Mouse (Mus musculus): ENCODE results near the gene Arid4b. TPM values are rescaled to one million over a fixed set of nuclear protein-coding genes. Genes with fewer than 3 reads are reported as not detected.
A peak's percentile ranks its signal among the peaks of the same experiment; 100 is the strongest.
"Not testable (repeated sequence)": the region's sequence is repeated elsewhere in the genome, so short reads cannot be mapped to it uniquely, and the experiment has no call there.

Gene Arid4b
- polyA plus RNA-seq, 1 experiment from 2014 or later, result 50.0 TPM

DNA sequence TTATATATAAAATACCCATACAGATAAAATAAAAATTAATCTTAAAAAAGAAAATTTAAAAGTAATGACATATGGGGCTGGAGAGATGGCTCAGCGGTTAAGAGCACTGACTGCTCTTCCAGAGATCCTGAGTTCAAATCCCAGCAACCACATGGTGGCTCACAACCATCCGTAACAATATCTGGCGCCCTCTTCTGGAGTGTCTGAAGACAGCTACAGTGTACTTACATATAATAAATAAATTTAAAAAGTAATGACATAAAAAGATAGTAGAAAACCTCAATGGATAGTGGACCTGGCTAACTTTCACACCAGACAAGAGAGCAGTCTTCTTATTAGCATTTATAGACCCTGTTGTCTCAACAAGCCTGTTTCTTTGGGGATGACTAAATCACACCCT, 27.7 kb upstream of the Arid4b start:
- not testable (repeated sequence) for H3K27me3 ChIP-seq (replicated peaks); H3K9ac ChIP-seq; H3K4me2 ChIP-seq; H3K4me3 ChIP-seq; H3K36me3 ChIP-seq; H3K9me3 ChIP-seq (replicated peaks); ATAC-seq (ENCODE audit: insufficient number of reproducible peaks, low FRiP score); H3K27ac ChIP-seq (ENCODE audit: poor library complexity, severe bottlenecking)
- H3K4me1 ChIP-seq (replicated peaks), result peaks cover 12% of the 10 kb centered on the region
- WGBS, result 88% methylated on average over 3 of the region's 3 CpGs

DNA sequence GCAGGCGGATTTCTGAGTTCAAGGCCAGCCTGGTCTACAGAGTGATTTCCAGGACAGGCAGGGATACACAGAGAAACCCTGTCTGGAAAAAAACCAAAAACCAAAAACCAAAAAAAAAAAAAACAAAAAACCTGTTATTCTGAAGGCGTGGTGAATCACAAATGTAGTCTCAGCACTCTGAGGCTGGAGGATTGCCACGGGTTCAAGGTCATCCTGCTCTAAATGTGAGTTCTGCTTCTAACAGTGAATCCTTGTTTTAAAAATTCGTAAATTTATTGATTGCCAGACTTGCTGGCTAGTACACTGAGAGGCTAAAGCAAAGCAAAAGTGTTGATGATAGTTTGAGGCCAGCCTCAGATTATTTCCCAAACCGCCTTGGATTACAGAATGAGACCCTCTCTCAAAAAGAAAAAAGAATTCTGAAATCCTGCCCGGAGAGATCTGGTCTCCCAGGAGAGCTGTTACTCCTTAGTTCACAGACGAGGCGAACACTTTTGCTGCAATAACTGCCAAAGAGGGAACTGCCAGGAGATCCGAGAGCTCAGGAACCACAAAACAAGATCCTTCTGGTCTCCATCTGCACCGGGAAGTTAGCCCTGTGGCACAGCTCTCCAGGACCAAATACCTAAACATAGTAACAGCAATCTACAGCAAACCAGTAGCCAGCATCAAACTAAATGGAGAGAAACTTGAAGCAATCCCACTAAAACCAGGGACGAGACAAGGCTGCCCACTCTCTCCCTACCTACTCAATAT, 27.0 kb upstream of the Arid4b start:
- H3K36me3 ChIP-seq, result peaks cover 5% of the 10 kb centered on the region; the same call in 1 of the 2 replicates
- H3K9me3 ChIP-seq (replicated peaks), result no peaks in the 10 kb centered on the region
- peaks cover 15% of the 10 kb centered on the region for H3K4me1 ChIP-seq (replicated peaks)
- ATAC-seq (ENCODE audit: insufficient number of reproducible peaks, low FRiP score), result no peak
- H3K4me2 ChIP-seq, result no peak overlapping the region
- WGBS, result 93% methylated on average over 11 of the region's 11 CpGs
- H3K9ac ChIP-seq, result no peak overlapping the region
- H3K27ac ChIP-seq (ENCODE audit: poor library complexity, severe bottlenecking), result no peak overlapping the region
- no peaks in the 10 kb centered on the region for H3K27me3 ChIP-seq (replicated peaks)
- H3K4me3 ChIP-seq, result no peak overlapping the region

DNA sequence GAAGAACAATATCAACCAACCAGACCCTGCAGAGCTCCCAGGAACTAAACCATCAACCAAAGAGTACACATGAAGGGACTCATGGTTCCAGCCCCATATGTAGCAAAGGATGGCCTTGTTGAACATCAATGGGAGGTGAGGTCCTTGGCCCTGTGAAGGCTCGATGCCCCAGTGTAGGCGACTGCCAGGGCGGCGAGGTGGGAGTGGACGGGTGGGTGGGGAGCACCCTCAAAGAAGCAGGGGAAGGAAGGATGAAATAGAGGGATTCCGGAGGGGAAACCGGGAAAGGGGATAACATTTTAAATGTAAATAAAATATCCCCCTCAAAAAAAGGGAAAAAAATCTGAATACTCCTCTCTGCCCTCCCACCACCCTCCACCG, 24.1 kb upstream of the Arid4b start:
- no peaks in the 10 kb centered on the region for H3K9me3 ChIP-seq (replicated peaks)
- no peak for ATAC-seq (ENCODE audit: insufficient number of reproducible peaks, low FRiP score)
- H3K27me3 ChIP-seq (replicated peaks), result no peaks in the 10 kb centered on the region
- WGBS, result 5% methylated on average over 8 of the region's 8 CpGs
- H3K27ac ChIP-seq (ENCODE audit: poor library complexity, severe bottlenecking), result peak overlapping the region; percentile 97
- H3K4me1 ChIP-seq (replicated peaks), result peaks cover 15% of the 10 kb centered on the region
- H3K36me3 ChIP-seq, result no peaks in the 10 kb centered on the region; the same call in 1 of the 2 replicates
- H3K4me3 ChIP-seq, result peak overlapping the region; percentile 84
- H3K9ac ChIP-seq, result peak overlapping the region; percentile 90
- H3K4me2 ChIP-seq, result peak overlapping the region; percentile 98

DNA sequence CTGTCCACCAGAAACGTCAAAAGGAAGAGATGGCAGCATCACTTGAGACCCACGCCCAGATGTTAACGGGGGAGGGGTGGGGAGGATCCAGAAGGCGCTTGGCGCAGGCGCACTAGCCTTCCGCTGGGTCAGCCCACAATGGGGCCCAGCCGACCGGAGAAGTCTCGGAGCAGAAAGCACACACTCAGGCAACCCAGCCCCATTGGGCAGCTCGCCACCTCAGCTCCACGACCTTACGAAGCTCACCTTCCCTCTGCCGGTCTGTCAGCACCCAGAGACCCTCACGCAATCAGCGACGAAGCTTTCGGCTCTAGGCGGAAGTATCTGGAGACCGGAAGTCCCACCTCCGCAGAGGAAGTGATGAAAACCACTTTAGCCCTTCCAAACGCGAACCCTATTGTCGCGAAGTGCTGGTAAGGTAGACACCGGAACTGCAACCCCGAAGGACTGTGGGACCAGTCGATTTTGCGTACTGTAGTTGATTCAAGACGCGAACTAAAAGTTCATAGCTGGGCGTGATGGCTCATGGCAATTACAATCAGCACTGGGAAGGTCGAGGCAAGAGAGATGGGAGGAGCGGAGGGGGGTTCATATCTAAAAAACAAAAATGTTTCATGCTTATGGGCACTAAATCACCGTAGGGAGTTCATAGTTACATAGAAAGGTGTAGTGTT, 23.6 kb upstream of the Arid4b start, which contains the start of gene Tbce:
Gene Tbce (minus strand): TSS at position 347 of the 674 bp plus-strand sequence.
- peak within 1 kb of the TSS; percentile 90 for H3K9ac ChIP-seq
- peaks cover 12% of the 10 kb centered on the region for H3K4me1 ChIP-seq (replicated peaks)
- H3K27ac ChIP-seq (ENCODE audit: poor library complexity, severe bottlenecking), result peak within 1 kb of the TSS; percentile 97
- H3K27me3 ChIP-seq (replicated peaks), result no peaks in the 10 kb centered on the region
- H3K36me3 ChIP-seq, result no peaks in the 10 kb centered on the region; the same call in 1 of the 2 replicates
- no peaks in the 10 kb centered on the region for H3K9me3 ChIP-seq (replicated peaks)
- WGBS, result under 1% methylated on average over 35 of the region's 35 CpGs
- H3K4me2 ChIP-seq, result peak within 1 kb of the TSS; percentile 98
- peak within 1 kb of the TSS; percentile 84 for H3K4me3 ChIP-seq
- peak; percentile 95 for ATAC-seq (ENCODE audit: insufficient number of reproducible peaks, low FRiP score)

DNA sequence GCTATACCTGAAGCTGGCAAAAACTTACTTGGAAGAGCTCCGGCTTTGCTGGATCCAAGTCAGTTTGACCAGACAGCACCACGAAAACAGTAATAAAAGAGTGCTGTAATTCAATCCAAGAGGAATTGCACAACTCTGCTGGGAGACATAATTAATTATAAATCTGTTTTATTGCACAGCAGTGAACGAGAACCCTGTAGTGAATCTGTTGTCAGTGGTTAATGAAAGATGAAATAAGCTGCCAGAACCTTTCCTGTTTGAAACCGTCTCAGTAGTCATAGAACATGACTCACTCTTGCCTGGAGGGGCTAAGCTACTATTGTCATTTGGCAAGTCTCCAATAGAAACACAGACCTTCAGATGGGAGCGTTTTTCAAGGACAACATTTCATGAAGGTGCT, 22.8 kb upstream of the Arid4b start:
- peaks cover 12% of the 10 kb centered on the region for H3K4me1 ChIP-seq (replicated peaks)
- H3K9me3 ChIP-seq (replicated peaks), result no peaks in the 10 kb centered on the region
- H3K27me3 ChIP-seq (replicated peaks), result no peaks in the 10 kb centered on the region
- no peaks in the 10 kb centered on the region; the same call in 1 of the 2 replicates for H3K36me3 ChIP-seq
- H3K9ac ChIP-seq, result peak overlapping the region; percentile 90; the same call in 1 of the 2 replicates
- H3K27ac ChIP-seq (ENCODE audit: poor library complexity, severe bottlenecking), result peak overlapping the region; percentile 97
- ATAC-seq (ENCODE audit: insufficient number of reproducible peaks, low FRiP score), result no peak
- peak overlapping the region; percentile 84 for H3K4me3 ChIP-seq
- H3K4me2 ChIP-seq, result peak overlapping the region; percentile 98
- WGBS, result 44% methylated on average over 5 of the region's 5 CpGs

DNA sequence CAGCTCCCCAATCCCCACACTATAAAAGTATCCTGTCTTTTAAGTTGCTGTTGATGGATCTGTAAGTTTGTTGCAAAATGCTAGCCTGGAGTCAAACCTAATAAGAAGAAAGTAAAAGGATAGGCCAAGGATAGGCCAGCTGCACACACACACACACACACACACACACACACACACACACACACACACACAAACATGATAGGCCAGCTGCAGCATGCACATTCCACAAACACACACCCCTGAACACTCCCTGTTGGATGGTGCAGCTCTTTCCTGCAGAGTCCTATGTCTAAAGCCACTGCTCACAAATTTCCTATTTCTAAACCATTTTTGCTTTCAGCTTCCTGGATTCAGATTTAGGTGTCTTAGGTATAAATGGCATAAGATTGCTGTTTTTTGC, 19.2 kb upstream of the Arid4b start:
- no peak for ATAC-seq (ENCODE audit: insufficient number of reproducible peaks, low FRiP score)
- peaks cover 8% of the 10 kb centered on the region for H3K4me1 ChIP-seq (replicated peaks)
- H3K4me2 ChIP-seq, result no peak overlapping the region
- no peak overlapping the region for H3K9ac ChIP-seq
- H3K27ac ChIP-seq (ENCODE audit: poor library complexity, severe bottlenecking), result no peak overlapping the region
- no peak overlapping the region for H3K4me3 ChIP-seq
- no peaks in the 10 kb centered on the region for H3K9me3 ChIP-seq (replicated peaks)
- no peaks in the 10 kb centered on the region for H3K27me3 ChIP-seq (replicated peaks)
- H3K36me3 ChIP-seq, result peaks cover 24% of the 10 kb centered on the region

DNA sequence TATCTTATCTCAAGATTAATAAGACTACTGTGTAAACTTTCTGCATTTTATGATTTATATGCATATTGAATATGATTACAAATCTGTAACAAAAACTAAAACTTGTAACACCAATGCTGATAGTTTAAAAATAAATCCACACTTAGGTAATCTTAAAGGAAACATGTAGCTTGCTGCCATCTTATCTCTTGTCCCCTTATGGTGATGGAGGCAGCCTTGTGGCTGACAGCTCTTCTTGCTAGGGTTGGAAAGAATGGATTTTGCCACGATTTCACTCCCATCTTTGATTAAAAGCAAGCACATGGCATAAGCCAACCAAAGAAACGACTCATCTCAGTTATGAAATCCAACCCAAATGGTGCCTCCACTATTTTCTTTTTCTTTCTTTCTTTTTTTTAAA, 18.5 kb upstream of the Arid4b start:
- Histone ChIP-seq H3K36me3 (peaks cover 31% of the 10 kb centered on the region), H3K9ac (no peak overlapping the region), H3K4me3 (no peak overlapping the region)

DNA sequence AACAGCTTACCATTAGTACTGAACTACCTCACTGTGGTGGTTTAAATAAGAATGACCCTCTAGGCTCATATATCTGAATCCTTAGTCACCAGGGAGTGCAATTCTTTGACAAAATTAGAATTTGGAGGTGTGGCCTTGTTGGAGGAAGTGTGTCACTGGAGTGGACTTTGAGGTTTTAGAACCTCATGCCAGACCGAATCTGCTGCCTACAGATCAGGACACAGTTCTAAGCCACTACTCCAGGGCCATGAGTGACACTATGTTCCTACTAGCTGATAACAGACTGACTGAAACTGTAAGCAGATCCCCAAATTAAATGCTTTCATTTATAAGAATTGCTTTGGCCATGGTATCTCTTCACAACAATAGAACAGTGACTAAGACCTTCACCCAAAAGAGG, 13.2 kb upstream of the Arid4b start:
- H3K9me3 ChIP-seq (replicated peaks), result no peaks in the 10 kb centered on the region
- 79% methylated on average over 1 of the region's 1 CpGs for WGBS
- no peaks in the 10 kb centered on the region for H3K27me3 ChIP-seq (replicated peaks)
- H3K27ac ChIP-seq (ENCODE audit: poor library complexity, severe bottlenecking), result no peak overlapping the region
- H3K36me3 ChIP-seq, result peaks cover 75% of the 10 kb centered on the region
- no peak overlapping the region for H3K4me3 ChIP-seq
- H3K4me1 ChIP-seq (replicated peaks), result no peaks in the 10 kb centered on the region
- no peak for ATAC-seq (ENCODE audit: insufficient number of reproducible peaks, low FRiP score)
- no peak overlapping the region for H3K4me2 ChIP-seq
- H3K9ac ChIP-seq, result no peak overlapping the region

More for the DNA sequence above, 18.5 kb upstream of the Arid4b start:
- H3K4me1 ChIP-seq (replicated peaks), result peaks cover 7% of the 10 kb centered on the region
- no peaks in the 10 kb centered on the region for H3K9me3 ChIP-seq (replicated peaks)
- ATAC-seq (ENCODE audit: insufficient number of reproducible peaks, low FRiP score), result no peak
- no peak overlapping the region for H3K4me2 ChIP-seq
- no peaks in the 10 kb centered on the region for H3K27me3 ChIP-seq (replicated peaks)
- H3K27ac ChIP-seq (ENCODE audit: poor library complexity, severe bottlenecking), result no peak overlapping the region
- 59% methylated on average over 2 of the region's 2 CpGs for WGBS

DNA sequence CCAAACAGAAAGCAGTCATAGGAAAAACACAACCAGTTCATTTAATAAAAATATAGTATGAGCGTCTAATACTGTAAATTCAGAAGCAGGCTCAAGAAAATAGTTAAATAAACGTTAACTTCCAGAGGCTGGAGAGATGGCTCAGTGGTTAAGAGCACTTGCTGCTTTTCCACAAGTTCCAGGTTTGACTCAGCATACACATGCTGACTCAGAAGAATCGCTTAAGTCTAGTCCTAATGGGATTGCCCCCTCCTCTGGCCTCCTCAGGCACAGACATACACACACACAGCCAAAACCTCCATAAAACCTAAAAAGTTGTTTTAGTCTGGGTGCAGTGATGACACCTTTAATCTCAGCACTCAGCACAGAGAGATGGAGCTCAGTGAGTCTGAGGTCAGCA, 6.2 kb upstream of the Arid4b start:
- Histone ChIP-seq H3K4me1 (replicated peaks) (peaks cover 5% of the 10 kb centered on the region; the same call in 1 of the 2 replicates), H3K27ac (ENCODE audit: poor library complexity, severe bottlenecking) (no peak overlapping the region), H3K9me3 (replicated peaks) (no peaks in the 10 kb centered on the region), H3K36me3 (peaks cover 56% of the 10 kb centered on the region), H3K4me3 (no peak overlapping the region), H3K9ac (no peak overlapping the region), H3K27me3 (replicated peaks) (no peaks in the 10 kb centered on the region), H3K4me2 (no peak overlapping the region)
- WGBS, result 85% methylated on average over 3 of the region's 3 CpGs
- ATAC-seq (ENCODE audit: insufficient number of reproducible peaks, low FRiP score), result no peak

DNA sequence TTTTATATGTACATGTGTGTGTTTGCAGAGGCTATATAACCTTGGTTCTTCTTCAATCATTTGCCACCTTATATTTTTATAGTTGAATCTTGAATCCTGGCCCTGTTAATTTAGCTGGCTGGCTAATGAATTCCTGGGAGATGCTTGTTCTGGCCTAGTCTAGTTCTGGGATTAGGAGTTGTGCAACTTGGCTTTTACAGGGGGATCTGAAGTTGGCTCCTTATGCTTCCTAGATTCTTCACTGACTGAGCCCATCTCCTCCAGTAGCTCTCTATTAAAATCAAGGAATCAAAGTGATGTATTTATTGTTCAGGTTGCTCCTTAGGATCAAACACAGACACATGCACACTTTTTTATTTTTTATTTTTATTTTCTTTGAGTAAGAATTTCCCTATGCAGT, 3.5 kb upstream of the Arid4b start:
- H3K36me3 ChIP-seq, result peaks cover 29% of the 10 kb centered on the region
- no peak overlapping the region for H3K9ac ChIP-seq
- H3K9me3 ChIP-seq (replicated peaks), result no peaks in the 10 kb centered on the region
- no peak overlapping the region for H3K4me3 ChIP-seq
- H3K27ac ChIP-seq (ENCODE audit: poor library complexity, severe bottlenecking), result no peak overlapping the region
- peaks cover 8% of the 10 kb centered on the region for H3K4me1 ChIP-seq (replicated peaks)
- no peak overlapping the region for H3K4me2 ChIP-seq
- no peak for ATAC-seq (ENCODE audit: insufficient number of reproducible peaks, low FRiP score)
- no peaks in the 10 kb centered on the region for H3K27me3 ChIP-seq (replicated peaks)

DNA sequence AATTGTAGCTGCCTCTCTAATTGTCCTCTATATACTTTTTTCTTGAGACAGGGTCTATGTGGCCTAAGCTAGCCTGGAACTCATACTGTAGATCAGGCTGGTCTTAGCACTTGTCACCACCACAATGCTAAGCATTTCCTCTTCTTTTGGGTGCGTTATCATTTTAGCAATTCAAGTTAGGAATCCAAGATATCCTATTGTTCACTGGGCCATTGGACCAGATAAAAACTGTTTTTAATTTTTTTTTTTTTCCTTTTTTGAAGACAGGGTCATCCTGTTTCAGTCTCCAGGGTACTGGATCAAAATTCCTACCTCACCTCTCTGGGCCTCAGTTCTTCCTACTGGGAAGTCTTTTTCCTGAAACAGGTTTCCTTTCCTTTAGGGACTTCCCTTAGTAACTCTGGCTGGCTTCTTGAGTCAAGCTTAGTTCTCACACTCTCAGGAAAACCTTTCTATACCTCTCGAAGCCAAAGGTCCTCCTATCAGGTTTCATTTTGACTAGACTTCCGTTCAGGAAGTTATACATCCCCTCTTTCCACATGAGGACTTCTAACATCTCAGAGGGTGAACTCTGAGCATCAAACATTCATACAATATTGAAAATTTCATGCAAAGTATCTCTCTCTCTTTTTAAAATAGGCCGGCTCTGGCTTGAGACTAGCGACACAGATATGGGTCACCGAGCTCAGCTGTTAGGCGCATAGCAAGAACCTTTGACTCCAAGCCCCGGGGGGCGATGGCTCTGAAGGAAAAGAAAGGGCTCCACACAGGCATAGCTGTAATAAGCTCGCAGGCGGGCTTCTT, 621 bp upstream of the Arid4b start:
- Histone ChIP-seq H3K27me3 (replicated peaks) (no peaks in the 10 kb centered on the region), H3K27ac (ENCODE audit: poor library complexity, severe bottlenecking) (peak overlapping the region; percentile 91), H3K9ac (peak overlapping the region; percentile 93), H3K4me3 (peak overlapping the region; percentile 82), H3K4me2 (peak overlapping the region; percentile 80), H3K36me3 (peaks cover 7% of the 10 kb centered on the region), H3K4me1 (replicated peaks) (peaks cover 15% of the 10 kb centered on the region), H3K9me3 (replicated peaks) (no peaks in the 10 kb centered on the region)
- no peak for ATAC-seq (ENCODE audit: insufficient number of reproducible peaks, low FRiP score)
- 4% methylated on average over 11 of the region's 11 CpGs for WGBS
